Mouse (Mus musculus) retina, adult 2 months (tissue): ENCODE measurements around the gene Mrps36.
A peak's percentile ranks its signal among the peaks of the same experiment; 100 is the strongest.
"Not testable (repeated sequence)": the region's sequence is repeated elsewhere in the genome, so short reads cannot be mapped to it uniquely, and the experiment has no call there.

Experiments
- DNase-seq: peaks from one replicate; pipeline ENCODE4 v3.0.0-alpha.2; 2012; ENCODE audit warnings: low read depth, low spot score

The Mrps36 gene

GRCm38 (mm10) chr13:100732756-100733155, 11.7 kb downstream of the Mrps36 start:
- DNase-seq = no peak

GRCm38 (mm10) chr13:100731462-100732046, 12.9 kb downstream of the Mrps36 start:
- not testable (repeated sequence) for DNase-seq

GRCm38 (mm10) chr13:100730861-100731176, 13.6 kb downstream of the Mrps36 start, which contains the start of gene Cdk7:
TSS of gene Cdk7 (minus strand) at chr13:100730939.
- DNase-seq = peak; percentile 84

- no peak for DNase-seq
Measured at GRCm38 (mm10) chr13:100730153-100730860, 14.2 kb downstream of the Mrps36 start.

- DNase-seq = not testable (repeated sequence)
Measured at GRCm38 (mm10) chr13:100728530-100728929, 15.9 kb downstream of the Mrps36 start.

- no peak for DNase-seq
Measured at GRCm38 (mm10) chr13:100728086-100728485, 16.4 kb downstream of the Mrps36 start.

GRCm38 (mm10) chr13:100725194-100725593, 19.3 kb downstream of the Mrps36 start:
- DNase-seq = no peak

- no peak for DNase-seq
Measured at GRCm38 (mm10) chr13:100724051-100724754, 20.3 kb downstream of the Mrps36 start.

GRCm38 (mm10) chr13:100721656-100722055, 22.8 kb downstream of the Mrps36 start:
- no peak for DNase-seq

GRCm38 (mm10) chr13:100715467-100715866, 29.0 kb downstream of the Mrps36 start:
- DNase-seq = no peak

GRCm38 (mm10) chr13:100706206-100706605, 38.3 kb downstream of the Mrps36 start:
- DNase-seq = no peak

- DNase-seq = no peak
Measured at GRCm38 (mm10) chr13:100703468-100703867, 41.0 kb downstream of the Mrps36 start.

- DNase-seq = no peak
Measured at GRCm38 (mm10) chr13:100698866-100699265, 45.6 kb downstream of the Mrps36 start.

GRCm38 (mm10) chr13:100697541-100697940, 46.9 kb downstream of the Mrps36 start:
- DNase-seq = no peak

- DNase-seq = no peak
Measured at GRCm38 (mm10) chr13:100687513-100687912, 56.9 kb downstream of the Mrps36 start.
